Mouse (Mus musculus): ENCODE results near the gene Fcrl5.

GRCm38 (mm10) chr3:87408171-87408570, 27.4 kb upstream of the Fcrl5 start:
- TF ChIP-seq CTCF (IDR thresholded peaks at IDR 0.05; ENCODE audit: extremely low read depth, insufficient read depth, low read length) (no peak), POLR2A (IDR thresholded peaks at IDR 0.05; ENCODE audit: extremely low read depth, insufficient read depth, low read length) (no peak)

Data from cortical plate, adult 2 months (tissue).